Mouse (Mus musculus) forebrain, postnatal 0 days (tissue): ENCODE measurements at regions not wholly inside any gene's neighbourhood (a gene's known extent, or its start where the extent isn't known, plus 50 kb on each side); places are given as distances from the start of the nearest gene placed in this dataset.
A peak's percentile ranks its signal among the peaks of the same experiment; 100 is the strongest.

Source experiments
- ATAC-seq: fragments of 200-750 bp; cut with Nextera tagmentation; 2 replicates; pipeline ENCODE4 v1.8.0; 2017; ENCODE audit warnings: mild to moderate bottlenecking, moderate library complexity
- DNase-seq: peaks from one replicate; pipeline ENCODE4 v3.0.0-alpha.2; 2015
- H3K27ac ChIP-seq: fragments of 300-500 bp; sonication (generic); 2 replicates; pipeline ENCODE4 v1.5.1; 2014; ENCODE audit warnings: low read depth, mild to moderate bottlenecking, antibody characterized with exemption, low read length, moderate library complexity, mixed read lengths
- H3K27me3 ChIP-seq: fragments of 300-500 bp; sonication (generic); 2 replicates; pipeline ENCODE4 v1.6.1; 2014; ENCODE audit warnings: mild to moderate bottlenecking, low read length, mixed read lengths; ENCODE audit not compliant: insufficient read depth
- H3K36me3 ChIP-seq: fragments of 300-500 bp; sonication (generic); 2 replicates; pipeline ENCODE4 v1.6.1; 2014; ENCODE audit warnings: mild to moderate bottlenecking, moderate library complexity; ENCODE audit not compliant: insufficient read depth
- H3K4me1 ChIP-seq: fragments of 300-500 bp; sonication (generic); 2 replicates; pipeline ENCODE4 v1.6.1; 2014; ENCODE audit warnings: antibody characterized with exemption; ENCODE audit not compliant: insufficient read depth
- H3K4me2 ChIP-seq: fragments of 300-500 bp; sonication (generic); 2 replicates; pipeline ENCODE4 v1.6.1; 2014; ENCODE audit warnings: low read depth, mild to moderate bottlenecking, moderate library complexity
- H3K4me3 ChIP-seq: fragments of 300-500 bp; sonication (generic); 2 replicates; pipeline ENCODE4 v1.5.1; 2014; ENCODE audit warnings: low read depth, low read length, mixed read lengths
- H3K9ac ChIP-seq: fragments of 300-500 bp; sonication (generic); 2 replicates; pipeline ENCODE4 v1.6.1; 2014; ENCODE audit warnings: mild to moderate bottlenecking
- H3K9me3 ChIP-seq: fragments of 300-500 bp; sonication (generic); 2 replicates; pipeline ENCODE4 v1.6.1; 2016; ENCODE audit warnings: low read length
- CTCF ChIP-seq: sonication (generic); IDR thresholded peaks from 2 replicates; pipeline ENCODE4 v1.5.1; 2016; ENCODE audit warnings: antibody characterized with exemption, control low read depth, low read depth
- WGBS: fragments of 180-500 bp; shearing (Covaris S2); extraction: QIAGEN DNeasy Blood & Tissue Kit; methylation state at CpG from one replicate; pipeline ENCODE4 v1.1.7; 2014; 5-methylcytosine and 5-hydroxymethylcytosine counted together

DNA sequence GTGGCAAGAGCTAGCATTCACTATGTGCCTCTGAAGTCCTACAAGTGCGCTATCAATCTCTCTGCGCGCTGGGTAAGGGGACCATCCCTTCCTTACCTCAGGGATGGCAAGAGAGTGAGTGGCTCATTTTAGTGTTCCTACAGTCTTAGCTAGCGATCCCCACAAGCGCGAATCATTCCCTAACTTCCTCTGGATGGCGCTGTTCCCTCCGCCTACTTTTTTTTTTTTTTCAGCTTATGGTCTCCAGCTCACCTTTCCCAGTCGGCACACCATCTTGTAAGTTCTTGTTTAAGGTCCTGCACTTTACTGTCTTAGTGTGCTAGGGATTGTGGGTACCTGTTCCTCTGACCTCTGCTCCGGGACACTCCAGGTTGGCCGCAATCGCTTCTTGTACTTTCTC lies 215.7 kb upstream of the Hes1 start:
- Histone ChIP-seq H3K27ac (no peak overlapping the region), H3K4me1 (no peaks in the 10 kb centered on the region), H3K36me3 (no peaks in the 10 kb centered on the region), H3K9ac (no peak overlapping the region), H3K4me3 (no peak overlapping the region), H3K9me3 (no peaks in the 10 kb centered on the region), H3K4me2 (no peak overlapping the region), H3K27me3 (no peaks in the 10 kb centered on the region)
- ATAC-seq (no peak), DNase-seq (no peak)
- 88% methylated on average over 12 of the region's 12 CpGs for WGBS
- no peak for TF ChIP-seq CTCF

DNA sequence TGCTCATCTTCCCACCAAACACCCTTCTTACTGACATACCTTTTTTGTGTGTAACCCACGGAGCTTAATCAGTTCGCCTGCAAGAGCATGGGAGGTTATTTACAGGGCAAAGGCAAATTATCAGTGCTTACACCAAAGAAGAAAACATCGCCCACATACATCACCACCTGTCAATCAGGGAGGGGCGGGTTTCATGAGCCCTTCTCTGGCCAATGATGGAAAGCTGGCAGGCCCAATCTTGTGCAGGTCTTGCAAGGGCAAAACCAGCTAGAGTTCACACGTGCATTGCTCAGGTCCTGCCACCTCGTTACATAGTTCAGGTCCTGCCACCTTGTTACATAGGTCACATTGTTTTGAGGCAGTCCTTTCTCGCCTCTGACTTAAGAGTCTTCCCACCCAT lies 214.7 kb upstream of the Hes1 start:
- no peak for TF ChIP-seq CTCF
- no peaks in the 10 kb centered on the region for H3K4me1 ChIP-seq

DNA sequence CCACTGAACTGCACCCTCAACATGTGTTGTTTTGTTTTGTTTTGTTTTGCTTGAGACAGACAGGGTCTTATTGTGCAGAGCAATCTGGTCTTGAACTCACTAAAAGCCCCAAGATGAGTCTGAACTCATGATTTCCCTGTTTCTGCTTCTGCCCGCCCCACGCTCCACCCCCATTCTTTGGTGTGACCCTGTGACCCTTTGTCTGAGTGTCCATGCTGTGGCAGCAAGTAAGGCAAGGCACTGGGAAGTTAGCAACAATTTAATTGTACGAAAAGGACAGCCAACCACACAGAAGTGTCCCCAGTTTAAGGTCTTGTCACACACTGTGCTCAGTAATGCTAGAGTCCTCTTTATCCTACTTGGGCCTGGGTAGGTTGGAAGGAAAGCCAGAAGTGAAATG lies 213.6 kb upstream of the Hes1 start:
- ATAC-seq (no peak), DNase-seq (no peak)
- Histone ChIP-seq H3K9ac (no peak overlapping the region), H3K4me1 (no peaks in the 10 kb centered on the region), H3K36me3 (no peaks in the 10 kb centered on the region), H3K4me2 (no peak overlapping the region), H3K4me3 (no peak overlapping the region), H3K27me3 (no peaks in the 10 kb centered on the region), H3K9me3 (no peaks in the 10 kb centered on the region), H3K27ac (no peak overlapping the region)
- 71% methylated on average over 3 of the region's 3 CpGs for WGBS
- no peak for TF ChIP-seq CTCF

More for the DNA sequence above, 214.7 kb upstream of the Hes1 start:
- Histone ChIP-seq H3K9me3 (no peaks in the 10 kb centered on the region), H3K9ac (no peak overlapping the region), H3K4me2 (no peak overlapping the region), H3K36me3 (no peaks in the 10 kb centered on the region), H3K27me3 (no peaks in the 10 kb centered on the region), H3K27ac (no peak overlapping the region), H3K4me3 (no peak overlapping the region)
- 79% methylated on average over 7 of the region's 7 CpGs for WGBS
- ATAC-seq (no peak), DNase-seq (no peak)

DNA sequence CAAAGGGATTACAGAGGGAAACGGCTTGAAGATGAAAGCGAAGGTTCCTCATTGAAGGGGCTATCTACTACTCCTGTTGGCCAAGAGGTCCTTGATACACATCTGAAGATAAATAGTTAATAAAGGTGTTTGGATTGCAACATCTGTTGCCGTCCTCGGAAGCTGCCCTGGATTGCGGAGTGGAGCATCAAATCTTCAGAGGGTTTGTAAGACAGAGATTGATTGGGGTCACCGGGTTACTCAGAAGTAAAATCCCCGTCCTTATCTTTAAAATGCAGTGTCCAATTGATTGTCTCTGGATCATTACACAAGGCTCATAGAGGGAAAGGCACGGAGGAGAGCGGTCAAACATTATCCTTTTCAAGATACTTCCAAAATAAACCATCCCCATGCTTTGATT lies 212.4 kb upstream of the Hes1 start:
- WGBS: 68% methylated on average over 9 of the region's 9 CpGs

DNA sequence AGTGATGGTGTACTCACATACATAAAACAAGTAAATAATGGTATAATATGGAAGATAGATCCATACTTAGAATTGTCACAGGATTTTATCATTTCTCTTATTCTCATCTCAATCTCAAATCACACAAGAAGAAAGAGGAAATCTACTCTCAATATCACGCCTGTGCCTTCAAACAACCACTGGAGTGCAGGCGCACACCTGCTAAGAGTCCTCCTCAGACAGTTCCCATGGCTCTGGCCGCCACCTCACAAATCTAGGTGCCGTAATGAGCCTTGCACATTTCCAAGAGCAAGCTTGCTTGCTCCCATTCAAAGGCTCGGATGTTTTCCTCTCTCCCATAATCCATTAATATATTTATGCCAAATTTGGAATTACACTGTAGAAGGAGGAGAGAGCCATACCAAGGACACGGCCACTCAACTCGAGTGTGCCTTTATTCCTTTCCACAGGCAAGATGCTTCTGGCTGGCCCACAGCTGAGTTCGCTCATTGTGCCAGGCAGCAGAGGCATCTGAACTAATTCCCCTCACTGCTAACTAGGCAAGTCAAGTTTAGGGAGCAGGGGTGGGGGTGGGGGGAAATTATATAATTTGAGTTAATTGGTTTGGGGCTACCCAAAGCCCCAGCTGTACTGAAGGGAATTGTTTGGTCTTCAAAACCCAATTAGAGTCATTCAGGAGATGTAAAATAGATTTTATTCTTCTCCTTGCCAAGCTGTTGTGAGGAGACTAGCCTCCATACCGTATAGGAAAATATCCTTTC lies 209.2 kb upstream of the Hes1 start:
- Histone ChIP-seq H3K27ac (no peak overlapping the region), H3K4me3 (no peak overlapping the region), H3K9ac (no peak overlapping the region), H3K4me2 (no peak overlapping the region), H3K36me3 (no peaks in the 10 kb centered on the region), H3K27me3 (no peaks in the 10 kb centered on the region), H3K4me1 (no peaks in the 10 kb centered on the region), H3K9me3 (no peaks in the 10 kb centered on the region)
- DNase-seq: no peak
- 62% methylated on average over 9 of the region's 9 CpGs for WGBS
- TF ChIP-seq CTCF: no peak
- no peak for ATAC-seq

More for the DNA sequence above, 212.4 kb upstream of the Hes1 start:
- ATAC-seq: no peak
- Histone ChIP-seq H3K9ac (no peak overlapping the region), H3K4me1 (no peaks in the 10 kb centered on the region), H3K4me3 (no peak overlapping the region), H3K36me3 (no peaks in the 10 kb centered on the region), H3K4me2 (no peak overlapping the region), H3K27me3 (no peaks in the 10 kb centered on the region), H3K27ac (no peak overlapping the region), H3K9me3 (no peaks in the 10 kb centered on the region)
- no peak for TF ChIP-seq CTCF
- DNase-seq: no peak

DNA sequence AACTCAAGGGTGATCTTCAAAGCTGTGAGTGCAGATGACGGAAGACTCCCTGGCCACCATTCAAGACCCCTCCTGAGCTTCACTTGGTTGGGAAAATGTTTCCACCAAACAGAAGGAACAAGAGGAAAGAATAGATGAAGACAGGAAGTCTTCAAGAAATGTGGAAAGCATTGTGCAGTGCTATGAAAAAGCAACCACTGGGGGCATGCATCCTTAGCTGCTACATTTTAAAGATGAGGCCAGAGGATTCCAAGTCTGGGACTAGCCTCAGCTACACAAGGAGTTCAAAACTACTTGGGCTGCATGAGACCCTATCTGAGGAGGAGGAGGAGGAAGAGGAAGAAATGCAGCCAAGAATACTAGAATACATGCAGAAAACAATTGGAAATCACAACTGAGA lies 207.6 kb upstream of the Hes1 start:
- Histone ChIP-seq H3K4me2 (no peak overlapping the region), H3K36me3 (no peaks in the 10 kb centered on the region), H3K27ac (no peak overlapping the region), H3K9me3 (no peaks in the 10 kb centered on the region), H3K4me1 (0 out of 2 replicates have a peak, but pooled peaks cover 3% of the 10 kb centered on the region), H3K4me3 (no peak overlapping the region), H3K27me3 (no peaks in the 10 kb centered on the region), H3K9ac (no peak overlapping the region)
- WGBS: 91% methylated on average over 1 of the region's 1 CpGs
- no peak for ATAC-seq
- DNase-seq: no peak
- TF ChIP-seq CTCF: peak; percentile 42

DNA sequence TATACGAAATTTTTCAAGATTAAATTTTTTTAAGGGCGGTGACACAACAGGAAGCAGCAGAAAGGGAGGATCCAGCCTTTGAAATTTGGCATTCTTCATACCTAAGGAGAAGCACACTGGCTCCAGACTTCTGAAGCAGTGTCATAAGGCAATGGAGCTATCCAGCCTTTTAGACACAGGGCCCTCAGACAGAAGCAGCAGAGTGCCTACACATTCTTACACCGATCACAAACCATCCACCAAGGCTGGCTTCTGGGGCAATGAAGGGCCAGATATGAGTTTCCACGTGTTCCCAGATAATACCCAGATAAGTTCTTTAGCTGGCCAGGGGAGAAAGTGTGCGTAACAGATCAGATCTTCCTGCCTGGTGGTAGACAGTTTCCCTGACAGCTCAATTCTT lies 205.5 kb upstream of the Hes1 start:
- H3K9me3 ChIP-seq: no peaks in the 10 kb centered on the region
- H3K4me1 ChIP-seq: 0 out of 2 replicates have a peak, but pooled peaks cover 3% of the 10 kb centered on the region
- H3K27me3 ChIP-seq: no peaks in the 10 kb centered on the region
- TF ChIP-seq CTCF: no peak
- H3K9ac ChIP-seq: no peak overlapping the region
- DNase-seq: no peak
- H3K4me3 ChIP-seq: no peak overlapping the region
- H3K27ac ChIP-seq: no peak overlapping the region
- no peak overlapping the region for H3K4me2 ChIP-seq
- no peaks in the 10 kb centered on the region for H3K36me3 ChIP-seq
- WGBS: 86% methylated on average over 5 of the region's 5 CpGs
- no peak for ATAC-seq
